Mouse (Mus musculus) CH12F3 (cell line): ENCODE data around the gene Ptchd1.

Experiments used
- in situ Hi-C: fragments of 300-500 bp; cut with MboI; formaldehyde crosslinking; loops from 2 replicates; pipeline ENCODE4 v1.14.3; 2020; ENCODE audit warnings: low sequenced_read_pairs

The Ptchd1 gene

GRCm38 (mm10) chrX:155623701-155624281, at the start of gene Ptchd1:
TSS of gene Ptchd1 (minus strand) at chrX:155623814.
- in situ Hi-C loops = no loop called here

- in situ Hi-C loops = no loop called here
Measured at GRCm38 (mm10) chrX:155657971-155658370, 34.4 kb upstream of the Ptchd1 start.

- in situ Hi-C loops = no loop called here
Measured at GRCm38 (mm10) chrX:155645975-155646374, 22.4 kb upstream of the Ptchd1 start.

GRCm38 (mm10) chrX:155643975-155644374, 20.4 kb upstream of the Ptchd1 start:
- in situ Hi-C loops = no loop called here

- in situ Hi-C loops = no loop called here
Measured at GRCm38 (mm10) chrX:155625671-155626196, 2.1 kb upstream of the Ptchd1 start.

GRCm38 (mm10) chrX:155624895-155625294, 1.3 kb upstream of the Ptchd1 start:
- in situ Hi-C loops = no loop called here

- in situ Hi-C loops = no loop called here
Measured at GRCm38 (mm10) chrX:155624341-155624841, 777 bp upstream of the Ptchd1 start, which contains the start of gene Gm15155. TSS of gene Gm15155 (plus strand) at chrX:155624741.

GRCm38 (mm10) chrX:155622961-155623599, 534 bp downstream of the Ptchd1 start:
- in situ Hi-C loops = no loop called here

GRCm38 (mm10) chrX:155622527-155622926, 1.1 kb downstream of the Ptchd1 start:
- in situ Hi-C loops = no loop called here

- in situ Hi-C loops = no loop called here
Measured at GRCm38 (mm10) chrX:155601196-155601595, 22.4 kb downstream of the Ptchd1 start.

GRCm38 (mm10) chrX:155596390-155596789, 27.2 kb downstream of the Ptchd1 start:
- in situ Hi-C loops = no loop called here

- in situ Hi-C loops = no loop called here
Measured at GRCm38 (mm10) chrX:155594685-155595084, 28.9 kb downstream of the Ptchd1 start.

- in situ Hi-C loops = no loop called here
Measured at GRCm38 (mm10) chrX:155592467-155592866, 31.1 kb downstream of the Ptchd1 start.

GRCm38 (mm10) chrX:155591490-155591889, 32.1 kb downstream of the Ptchd1 start:
- in situ Hi-C loops = no loop called here

- in situ Hi-C loops = no loop called here
Measured at GRCm38 (mm10) chrX:155584586-155584985, 39.0 kb downstream of the Ptchd1 start.

- in situ Hi-C loops = no loop called here
Measured at GRCm38 (mm10) chrX:155579791-155580190, 43.8 kb downstream of the Ptchd1 start.

GRCm38 (mm10) chrX:155572396-155572795, 51.2 kb downstream of the Ptchd1 start:
- in situ Hi-C loops = no loop called here

- in situ Hi-C loops = no loop called here
Measured at GRCm38 (mm10) chrX:155543780-155544179, 79.8 kb downstream of the Ptchd1 start.
